Mouse (Mus musculus) lung, postnatal 0 days (tissue): ENCODE results near the gene Nfe2l2.

ENCODE experiments used
- CTCF ChIP-seq: IDR thresholded peaks from 2 replicates; pipeline ENCODE4 v1.5.1; 2016; ENCODE audit warnings: antibody characterized with exemption, mild to moderate bottlenecking
- EP300 ChIP-seq: IDR thresholded peaks from 2 replicates; pipeline ENCODE4 v1.6.1; 2016; ENCODE audit warnings: antibody characterized with exemption, mild to moderate bottlenecking, control low read depth

- no peak for TF ChIP-seq CTCF
- TF ChIP-seq EP300: no peak
Measured at GRCm38 (mm10) chr2:75661106-75661505, 43.3 kb downstream of the Nfe2l2 start.
